ENCODE assay signal across 12 mouse cellular contexts in genomic region chr4:53628924-53629323, GRCm38 (mm10). TPM values are rescaled to one million over a fixed set of nuclear protein-coding genes. Genes with fewer than 3 reads are reported as not detected.
DNase-seq lines count a peak whose midpoint lies in the region; ATAC-seq and TF ChIP-seq lines count a peak whose summit lies in the region.
"Had no signal": no experiment of that assay in that cellular context is flagged by ENCODE, and none has a peak within 500 bp of the region (broad histone marks: within the 10 kb centered on the region; RNA-seq: fewer than 3 reads in every experiment).

No protein-coding gene starts in this region.

- H3K4me2 ChIP-seq in kidney, embryonic 15.5 days, result no peak overlapping the region

- no peak for TF ChIP-seq CTCF in lung, adult 2 months (IDR thresholded peaks at IDR 0.05; ENCODE audit: insufficient read depth, low read length)

- no peak overlapping the region for H3K9ac ChIP-seq in kidney, embryonic 15.5 days

- no peaks in the 10 kb centered on the region for H3K27me3 ChIP-seq in kidney, embryonic 15.5 days

- H3K36me3 ChIP-seq in kidney, embryonic 15.5 days, result no peaks in the 10 kb centered on the region

- H3K9me3 ChIP-seq in kidney, embryonic 15.5 days (replicated peaks), result no peaks in the 10 kb centered on the region

- H3K4me3 ChIP-seq in lung, adult 2 months (replicated peaks; ENCODE audit: extremely low read depth, low read depth, low read length), result no peak overlapping the region
- no peak overlapping the region for H3K4me3 ChIP-seq in kidney, embryonic 15.5 days (replicated peaks)

- H3K4me1 ChIP-seq in lung, adult 2 months (ENCODE audit: control insufficient read depth, insufficient read depth, low read length), result no peaks in the 10 kb centered on the region
- H3K4me1 ChIP-seq in kidney, embryonic 15.5 days, result peaks cover 3% of the 10 kb centered on the region; the same call in 1 of the 2 replicates

- WGBS in lung, adult 2 months, result 23% methylated on average over 4 of the region's 4 CpGs
- WGBS in kidney, embryonic 15.5 days, result 33% methylated on average over 4 of the region's 4 CpGs

- no peak overlapping the region for H3K27ac ChIP-seq in kidney, embryonic 15.5 days
- H3K27ac ChIP-seq: stomach, postnatal 0 days had no signal

- no peak for TF ChIP-seq POLR2A in lung, adult 2 months (IDR thresholded peaks at IDR 0.05; ENCODE audit: borderline replicate concordance, extremely low read depth, low read depth, low read length)

- ATAC-seq in kidney, embryonic 15.5 days (replicated peaks; ENCODE audit: low FRiP score), result peak; percentile 27; the same call in 1 of the 2 replicates
- peak; percentile 58 for ATAC-seq in megakaryocyte-erythroid progenitor cell, adult 5-6 weeks (replicated peaks; ENCODE audit: low FRiP score, low TSS enrichment, poor library complexity, severe bottlenecking)
- ATAC-seq: intestine, embryonic 16.5 days had no signal

- peak; percentile 42 to 44 for DNase-seq in adrenal gland, adult (ENCODE audit: inconsistent age in 2 of 2, low spot score in 1 of 2)
- DNase-seq in adrenal gland, adult 8-10 months, result no peak
- DNase-seq in lung, adult 18-20 months, result peak; percentile 26 to 45
- no peak for DNase-seq in lung, adult 2 months
- DNase-seq in embryo, embryonic 10 days (ENCODE audit: low spot score), result no peak
- no peak for DNase-seq in layer of hippocampus, adult 11-12 months (ENCODE audit: low spot score)
- DNase-seq: liver; midbrain, embryonic 14.5 days had no signal

RNA-seq across cellular contexts. Expression of gene Fsd1l, which starts 2.3 kb away (rescaled TPM):
- 10 to 100 TPM in 1 of 4 experiments, 1 to 10 TPM in 3; 7.2 to 11.7 (median 8.5) TPM for total RNA-seq in adrenal gland, adult 8-10 months (2022)
- 0.75 and 1.6 TPM in 2 replicates for polyA plus RNA-seq in lung, adult 2 months (2012; rRNA removed)
- polyA plus RNA-seq in kidney, embryonic 15.5 days (2015; fragmentation: Nextera tagmentation; extraction: Ambion mirVana), result 9.6 and 11.5 TPM in 2 replicates
- total RNA-seq in megakaryocyte-erythroid progenitor cell, adult 5-6 weeks (2014; fragmentation: Nextera tagmentation), result 4.9 and 10.5 TPM in 2 replicates
- total RNA-seq in megakaryocyte-erythroid progenitor cell, adult 5-6 weeks (2017), result 4.3 and 9.9 TPM in 2 replicates

Comparison
In these comparisons a context has a peak if more than half of its experiments do, and no peak if none do; other contexts are left out.
1. DNase-seq: peak in adrenal gland, adult (2 of 2) and lung, adult 18-20 months (2 of 2); none in adrenal gland, adult 8-10 months (single experiment), lung, adult 2 months (single experiment), embryo, embryonic 10 days (single experiment) and layer of hippocampus, adult 11-12 months (single experiment).